Mouse (Mus musculus) gastrocnemius, postnatal 4 days (tissue): ENCODE results near the gene Hes5. TPM values are rescaled to one million over a fixed set of nuclear protein-coding genes. Genes with fewer than 3 reads are reported as not detected.

Experiments
- DNase-seq, 2 experiments: peaks; one replicate each; pipeline ENCODE4 v3.0.0; 2021 to 2022; ENCODE audit warnings: low spot score in 2 of 2, mixed read lengths in 2 of 2
- long read RNA-seq, 2 experiments: library from polyadenylated mRNA; stranded (forward); transcript quantifications; one replicate each; pipeline ENCODE4 v2.0.0; 2021
- total RNA-seq, 2 experiments: library from RNA; stranded (reverse); gene quantifications; 2 replicates each; pipeline ENCODE4 v1.2.3; 2021

Hes5 gene
- under 1 TPM; 0.49 to 0.67 TPM for total RNA-seq
- long read RNA-seq, experiment 1 = 0 reads
- long read RNA-seq, experiment 2 = 0 reads

DNA sequence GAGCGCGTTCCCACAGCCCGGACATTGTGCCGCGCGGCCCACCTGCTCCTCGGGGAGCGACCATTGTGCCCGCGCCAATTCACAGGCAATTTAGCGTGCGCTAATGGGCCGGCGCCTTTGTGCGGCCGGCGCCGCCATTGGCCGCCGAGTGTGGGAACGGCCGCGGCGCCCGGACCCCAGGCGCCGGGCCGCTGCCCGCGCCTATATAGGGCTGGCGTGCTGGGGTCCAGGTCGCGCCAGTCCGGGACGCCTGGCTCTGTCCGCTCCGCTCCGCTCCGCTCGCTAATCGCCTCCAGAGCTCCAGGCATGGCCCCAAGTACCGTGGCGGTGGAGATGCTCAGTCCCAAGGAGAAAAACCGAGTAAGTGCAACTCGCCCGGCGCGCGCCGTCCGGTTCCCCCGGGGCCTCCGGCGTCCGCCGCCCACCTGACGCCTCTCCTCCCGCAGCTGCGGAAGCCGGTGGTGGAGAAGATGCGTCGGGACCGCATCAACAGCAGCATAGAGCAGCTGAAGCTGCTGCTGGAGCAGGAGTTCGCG lies at the start of gene Hes5:
Hes5 (plus strand) TSS at position 234 of the 536 bp plus-strand sequence.
- DNase-seq = no peak

DNA sequence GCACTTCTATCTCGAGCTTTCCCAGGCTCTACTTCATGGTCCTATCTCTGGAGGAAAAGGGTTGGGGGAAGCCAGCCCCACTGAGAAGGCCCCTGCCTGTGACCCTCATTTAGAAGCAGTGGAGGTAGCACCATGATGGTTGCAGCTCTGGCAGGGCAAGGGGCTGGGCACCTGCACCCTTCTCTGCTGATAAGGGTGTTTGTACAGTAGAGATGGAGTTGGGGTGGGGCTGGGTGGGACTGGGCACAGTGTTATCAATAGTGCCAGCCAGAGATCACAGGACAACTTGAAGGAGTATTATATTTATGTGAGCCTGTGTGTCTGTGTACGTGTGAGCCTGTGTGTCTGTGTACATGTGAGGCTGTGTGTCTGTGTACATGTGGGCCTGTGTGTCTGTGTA lies 49.1 kb upstream of the Hes5 start:
- DNase-seq = no peak

DNA sequence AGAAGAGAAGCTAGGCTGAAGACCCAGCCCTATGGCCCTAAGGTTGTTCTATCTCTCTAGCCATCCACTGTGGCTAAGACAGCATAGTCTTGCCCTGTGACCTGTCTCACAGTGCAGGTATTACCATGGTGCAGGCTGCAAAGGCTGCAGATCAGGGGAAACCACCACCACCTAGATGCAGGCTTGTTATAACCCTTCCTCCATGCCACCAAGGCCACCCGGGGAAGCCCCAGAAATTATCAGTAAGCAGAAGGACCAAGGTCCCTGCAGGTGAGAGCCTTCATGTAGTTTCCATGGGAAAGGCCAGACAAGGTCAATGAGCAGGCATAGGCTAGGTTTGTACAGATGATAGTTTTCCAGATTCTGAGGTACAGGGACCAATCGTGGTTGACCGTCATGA lies 46.9 kb upstream of the Hes5 start:
- DNase-seq = no peak

DNA sequence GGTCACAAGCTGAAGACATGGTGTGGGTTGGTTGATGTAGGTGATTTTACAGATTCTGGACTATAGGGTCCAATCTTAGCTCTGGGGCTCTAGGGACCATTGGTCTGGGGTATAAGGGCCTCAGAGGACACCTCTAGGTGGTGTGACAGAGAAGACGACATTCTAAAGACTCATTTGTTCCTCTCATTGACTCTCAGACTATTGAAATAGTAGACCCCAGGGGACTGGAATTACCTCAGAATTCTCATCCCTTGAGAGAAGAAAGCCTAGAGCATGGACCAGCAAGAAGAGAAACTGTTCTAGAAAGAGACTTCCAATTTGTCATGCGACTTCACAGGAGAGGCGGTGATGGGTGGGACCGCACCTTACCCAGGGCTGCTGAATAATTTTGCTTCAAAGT lies 46.5 kb upstream of the Hes5 start:
- no peak for DNase-seq

DNA sequence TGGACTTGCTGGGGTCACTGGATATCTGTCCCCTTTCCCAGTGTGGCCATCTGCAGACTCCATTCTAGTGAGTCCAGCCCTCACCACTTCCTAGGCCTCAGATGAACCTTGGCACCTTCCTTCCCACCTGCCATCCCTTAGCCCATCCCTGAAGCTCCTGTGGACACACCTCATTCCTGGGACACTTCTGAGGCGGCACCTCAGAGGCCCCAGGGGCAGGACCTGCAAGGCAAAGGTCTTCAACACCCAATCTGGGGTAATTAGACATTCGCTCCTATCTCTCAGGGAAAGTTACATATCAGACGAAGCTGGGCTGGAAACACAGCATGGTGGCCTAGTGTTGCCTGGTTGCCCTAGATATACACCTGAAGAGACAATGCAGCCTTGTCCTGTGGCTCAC lies 46.0 kb upstream of the Hes5 start:
- no peak for DNase-seq

DNA sequence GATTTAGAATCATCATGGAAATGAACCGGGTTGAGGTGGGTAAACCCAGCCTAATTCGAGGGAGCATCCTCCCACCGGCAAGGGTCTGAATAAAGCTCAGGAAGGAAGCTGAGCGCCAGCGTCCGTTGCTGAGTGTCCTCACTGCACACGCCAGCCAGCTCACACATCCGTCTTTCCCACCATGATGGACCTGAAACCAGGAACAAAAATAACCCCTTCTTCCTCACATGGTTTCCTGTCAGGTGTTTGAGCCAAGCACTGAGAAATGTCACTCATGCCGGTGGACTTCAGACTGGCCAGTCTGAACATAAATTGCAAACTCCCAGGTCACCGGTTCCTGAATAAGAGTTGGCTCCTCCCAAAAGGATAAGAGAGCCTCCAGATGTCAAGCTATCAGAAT lies 45.4 kb upstream of the Hes5 start:
- no peak for DNase-seq

DNA sequence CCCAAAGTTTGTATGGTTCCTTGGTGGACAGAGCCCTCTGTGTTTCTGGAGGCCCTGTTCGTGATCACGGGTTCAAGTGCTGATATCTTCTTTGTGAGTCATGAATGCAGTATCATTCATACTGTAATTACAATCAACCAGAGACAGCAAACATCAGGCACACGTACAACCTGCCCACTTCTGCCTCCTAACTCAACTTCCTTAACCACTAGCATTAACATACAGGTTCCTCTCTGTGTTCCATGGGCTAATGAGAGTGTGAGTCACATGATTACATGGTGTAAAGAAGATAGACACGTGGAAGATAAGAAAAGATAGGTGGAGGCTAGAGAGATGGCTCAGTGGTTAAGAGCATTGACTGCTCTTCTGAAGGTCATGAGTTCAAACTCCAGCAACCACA lies 44.1 kb upstream of the Hes5 start:
- DNase-seq = no peak

DNA sequence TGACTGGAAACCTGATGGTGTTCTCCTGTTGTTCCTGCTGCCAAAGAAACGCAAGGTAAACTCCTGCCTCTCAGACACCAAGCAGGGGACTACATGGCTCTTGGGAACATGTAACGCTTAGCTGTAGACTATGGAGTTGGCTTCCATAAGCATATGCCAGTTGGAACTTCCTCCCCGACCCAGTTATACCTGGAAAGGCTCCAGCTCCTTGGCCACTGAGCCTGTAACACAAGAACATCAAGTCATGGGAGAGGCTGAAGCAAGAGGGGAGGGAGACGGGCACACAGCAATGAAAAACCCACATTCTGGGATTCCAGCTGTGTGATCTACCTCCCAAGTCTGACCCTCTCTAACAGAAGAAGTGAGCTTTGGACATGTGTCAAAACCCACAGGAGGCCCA lies 38.4 kb upstream of the Hes5 start:
- no peak for DNase-seq

DNA sequence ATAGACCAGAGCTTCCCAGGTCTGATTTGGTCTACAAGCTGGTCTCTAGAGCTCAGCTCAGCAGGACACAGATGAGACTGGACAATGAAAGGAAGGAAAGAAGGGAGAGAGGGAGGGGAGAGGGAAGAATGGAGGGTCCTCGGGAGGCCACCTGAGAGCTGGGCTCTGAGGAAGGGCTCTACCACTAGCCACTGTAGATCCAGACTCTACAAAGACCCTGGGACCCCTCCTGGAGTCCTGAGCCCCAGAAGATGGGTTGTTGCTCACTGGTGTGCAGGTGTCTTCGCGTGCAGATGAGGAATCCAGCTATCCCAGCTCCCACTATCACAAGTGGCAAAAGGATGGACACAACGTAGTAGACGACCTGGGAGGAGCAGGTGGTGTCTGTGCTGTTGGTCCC lies 37.8 kb upstream of the Hes5 start:
- no peak for DNase-seq

DNA sequence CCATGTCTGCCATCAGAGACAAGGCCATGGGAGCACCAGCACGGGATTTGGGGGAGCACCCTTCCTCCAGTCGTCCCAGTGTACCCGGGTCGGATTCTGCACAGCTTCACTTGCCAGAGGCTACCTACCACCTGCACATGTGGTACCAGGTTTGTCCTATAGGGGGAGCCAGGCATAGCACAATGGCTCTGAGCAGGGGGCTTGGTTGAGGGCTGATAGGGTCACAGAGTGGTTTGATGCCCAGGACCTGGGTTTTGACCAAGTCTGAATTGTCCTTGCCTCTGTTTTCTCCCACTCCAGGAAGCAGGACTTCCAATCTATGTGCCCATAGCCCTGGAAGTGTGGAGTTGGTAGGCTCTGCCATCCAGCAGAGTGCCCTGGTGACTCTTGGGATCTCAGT lies 35.3 kb upstream of the Hes5 start:
- no peak for DNase-seq

DNA sequence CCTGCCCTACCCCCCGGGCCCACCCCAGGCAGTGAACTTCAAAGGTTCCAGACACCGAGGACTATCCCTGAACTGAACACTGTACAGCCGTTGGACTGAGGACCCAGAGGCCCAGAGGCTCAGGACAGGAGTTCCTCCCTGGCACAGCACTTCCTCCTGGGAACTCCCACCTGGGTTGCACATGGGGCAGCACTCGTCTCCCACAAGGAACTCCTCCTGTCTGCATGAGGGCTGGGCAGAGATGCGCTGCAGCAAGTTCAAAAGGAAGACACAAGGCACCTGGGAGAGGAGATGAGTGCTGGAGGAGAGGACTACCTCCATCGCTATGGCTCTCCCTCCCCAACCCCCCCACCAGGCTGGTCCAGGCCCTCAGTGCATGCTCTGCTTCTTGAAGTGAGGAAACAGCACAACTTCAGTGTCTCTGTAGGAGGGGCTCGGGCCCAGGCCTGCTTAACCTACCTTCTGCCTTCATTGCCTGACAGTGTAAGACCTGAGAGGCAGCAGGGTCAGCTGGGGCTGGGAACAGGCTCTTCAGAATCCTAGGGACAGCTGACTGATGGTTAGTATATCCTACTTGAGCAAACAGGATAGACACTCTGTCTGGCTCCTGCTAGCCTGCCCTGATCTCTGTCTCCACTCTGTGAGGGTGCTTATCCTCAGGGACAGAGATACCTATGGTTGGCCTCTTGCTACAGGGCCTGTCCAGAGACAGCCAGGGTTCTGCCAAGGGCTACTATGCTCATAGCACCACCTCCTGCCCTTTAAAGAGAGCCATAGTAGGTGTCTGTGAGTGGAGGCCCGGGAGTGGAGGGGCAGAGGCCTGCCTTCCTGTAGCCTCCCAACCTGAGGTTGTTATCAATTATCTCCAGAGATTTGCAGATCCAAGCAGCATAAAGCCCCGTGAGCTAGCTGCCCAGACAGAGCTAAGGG lies 33.5 kb upstream of the Hes5 start:
- DNase-seq = no peak

DNA sequence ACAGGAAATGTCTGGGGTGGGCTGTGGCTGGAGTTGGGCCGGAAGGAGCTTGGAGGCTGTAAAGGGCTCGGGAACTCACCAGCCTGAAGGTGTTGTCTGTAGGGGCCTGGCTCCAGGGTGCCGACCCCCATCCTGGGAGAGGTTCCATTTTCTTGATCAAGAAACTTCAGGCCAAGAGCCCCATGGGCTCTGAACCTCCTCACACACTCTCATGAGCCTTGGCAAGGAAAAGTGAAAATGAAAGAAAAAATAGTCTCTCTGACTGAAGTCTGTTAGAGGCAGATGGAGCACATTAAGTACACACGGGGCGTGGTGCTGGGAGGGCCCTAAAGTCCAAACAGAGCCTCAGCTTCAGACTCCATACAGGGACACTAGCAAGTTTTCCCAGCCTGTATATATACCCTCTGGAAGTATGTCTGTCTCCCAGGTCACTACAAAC lies 32.8 kb upstream of the Hes5 start:
- DNase-seq = no peak

DNA sequence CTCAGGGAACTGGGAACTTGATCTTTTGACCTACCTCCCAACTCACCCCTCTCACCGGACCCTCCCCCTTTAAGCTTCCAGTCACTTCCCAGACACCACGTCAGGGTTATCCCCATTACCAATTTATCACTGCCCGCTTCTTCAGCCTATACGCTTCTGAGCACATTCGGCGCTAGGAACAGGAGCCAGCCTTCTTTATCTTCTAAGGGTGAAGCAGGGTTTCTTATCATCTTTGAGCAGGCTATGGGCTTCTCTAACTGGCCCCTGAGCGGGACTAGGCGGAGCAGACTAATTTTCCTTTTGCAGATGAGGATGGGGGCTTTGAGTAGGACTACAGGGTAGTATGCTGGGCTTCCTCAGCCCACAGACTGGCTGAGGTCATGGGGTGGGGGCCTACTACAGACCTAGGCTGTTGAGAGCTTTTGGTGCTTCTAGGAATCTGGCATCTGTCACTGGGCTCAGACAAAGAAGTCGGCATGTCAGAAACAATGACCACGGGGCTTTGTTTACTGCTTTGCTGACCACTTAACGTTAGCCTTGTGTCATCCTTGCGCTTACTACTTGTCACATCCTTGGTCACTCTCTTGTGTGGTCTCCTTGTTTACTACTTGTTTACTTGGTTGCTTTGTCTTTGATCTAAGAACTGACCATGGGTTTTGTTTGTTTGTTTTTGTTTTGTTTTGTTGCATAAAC lies 32.2 kb upstream of the Hes5 start, which contains the start of gene Tnfrsf14:
Tnfrsf14 (minus strand) TSS at position 169 of the 693 bp plus-strand sequence.
- no peak for DNase-seq

DNA sequence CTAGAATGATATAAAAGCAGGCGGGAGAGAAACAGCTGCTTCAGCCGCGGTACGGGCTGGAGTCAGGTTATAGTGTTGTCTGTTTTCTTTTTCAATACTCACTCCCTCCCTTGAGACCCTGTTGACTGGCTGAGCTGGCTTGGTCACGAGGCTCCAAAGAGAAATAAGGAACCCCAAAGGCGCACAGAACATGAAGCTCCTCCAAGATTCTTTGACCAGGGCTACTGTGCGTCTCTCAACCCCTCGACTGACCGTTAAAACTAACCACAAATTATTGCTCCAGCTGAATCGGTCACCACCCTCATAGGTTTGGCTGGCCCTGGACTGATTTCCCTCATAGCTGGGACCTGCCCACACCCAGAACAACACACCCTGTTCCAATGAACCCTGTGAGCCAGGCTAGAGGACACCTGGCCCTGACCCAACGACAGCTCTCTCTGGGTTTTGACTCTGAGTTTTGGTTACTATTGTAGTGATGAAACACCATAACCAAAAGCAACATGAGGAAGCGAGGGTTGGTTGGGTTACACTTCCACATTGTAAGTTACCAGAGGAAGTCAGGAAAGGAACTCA lies 31.5 kb upstream of the Hes5 start:
- DNase-seq = no peak

DNA sequence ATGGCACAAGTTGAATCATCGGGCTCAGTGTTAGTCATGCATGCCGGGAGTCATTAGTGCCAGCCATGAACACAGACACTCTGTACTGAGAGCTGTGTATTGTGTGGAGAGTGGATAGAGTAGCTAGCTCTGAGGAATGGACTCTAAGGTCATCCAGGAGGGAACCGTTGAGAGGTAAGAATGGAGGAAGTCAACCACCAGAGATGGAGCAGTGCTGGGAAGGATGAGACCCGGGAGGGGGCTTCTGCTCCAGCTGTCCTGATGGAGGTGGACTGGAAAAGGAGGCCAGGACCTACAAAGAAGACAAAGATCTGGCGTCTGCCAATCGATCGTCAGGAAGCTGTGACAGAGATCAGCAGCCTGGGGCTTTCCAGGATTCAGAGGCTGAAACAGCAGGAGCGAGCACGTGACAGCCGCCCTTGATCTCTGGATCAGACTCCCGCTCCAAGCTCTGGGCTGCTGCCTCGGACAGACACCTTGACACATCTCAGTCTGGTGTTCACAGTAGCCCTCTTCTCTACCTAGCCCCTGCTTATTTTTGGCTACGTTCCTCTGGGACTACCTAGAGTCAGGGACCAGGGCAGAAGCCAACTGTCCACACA lies 27.3 kb upstream of the Hes5 start:
- no peak for DNase-seq

DNA sequence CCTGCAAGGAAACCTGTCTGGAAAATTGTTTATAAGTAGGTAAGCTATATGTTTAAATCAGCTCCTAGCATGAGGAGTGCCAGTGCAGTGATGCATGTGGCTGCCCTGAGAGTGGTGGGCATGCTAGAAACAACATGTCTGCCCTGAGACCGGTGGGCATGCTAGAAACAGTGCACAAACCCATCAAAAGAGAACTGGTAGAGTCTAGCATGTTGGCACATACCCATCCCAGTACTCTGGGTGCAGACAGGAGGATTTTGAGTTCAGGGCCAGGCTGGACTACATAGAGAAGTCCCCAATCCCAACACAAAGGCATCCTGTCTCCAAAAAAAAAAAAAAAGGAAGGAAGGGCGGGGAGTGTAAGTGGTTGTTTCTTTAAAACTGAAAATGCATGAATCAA lies 25.9 kb upstream of the Hes5 start:
- no peak for DNase-seq

DNA sequence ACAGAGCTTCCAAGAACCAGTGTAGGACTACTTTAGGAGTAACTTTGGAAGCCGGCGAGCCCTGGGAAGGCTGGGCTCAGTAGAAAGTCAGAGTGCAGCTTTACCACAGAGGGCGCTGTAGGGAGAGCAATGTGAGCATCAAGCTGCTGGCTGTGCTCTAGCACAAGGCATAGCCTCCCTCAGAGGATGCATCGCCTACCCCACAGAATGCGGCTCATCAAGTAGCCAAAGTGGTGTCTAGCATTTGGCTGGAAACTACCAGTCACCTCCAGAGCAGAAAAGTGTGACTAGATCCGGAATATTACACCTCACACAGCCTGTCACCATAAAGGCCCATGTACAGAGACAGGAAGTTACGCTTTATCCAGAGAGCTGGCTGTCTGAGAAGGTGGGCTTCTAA lies 24.9 kb upstream of the Hes5 start:
- DNase-seq = no peak

DNA sequence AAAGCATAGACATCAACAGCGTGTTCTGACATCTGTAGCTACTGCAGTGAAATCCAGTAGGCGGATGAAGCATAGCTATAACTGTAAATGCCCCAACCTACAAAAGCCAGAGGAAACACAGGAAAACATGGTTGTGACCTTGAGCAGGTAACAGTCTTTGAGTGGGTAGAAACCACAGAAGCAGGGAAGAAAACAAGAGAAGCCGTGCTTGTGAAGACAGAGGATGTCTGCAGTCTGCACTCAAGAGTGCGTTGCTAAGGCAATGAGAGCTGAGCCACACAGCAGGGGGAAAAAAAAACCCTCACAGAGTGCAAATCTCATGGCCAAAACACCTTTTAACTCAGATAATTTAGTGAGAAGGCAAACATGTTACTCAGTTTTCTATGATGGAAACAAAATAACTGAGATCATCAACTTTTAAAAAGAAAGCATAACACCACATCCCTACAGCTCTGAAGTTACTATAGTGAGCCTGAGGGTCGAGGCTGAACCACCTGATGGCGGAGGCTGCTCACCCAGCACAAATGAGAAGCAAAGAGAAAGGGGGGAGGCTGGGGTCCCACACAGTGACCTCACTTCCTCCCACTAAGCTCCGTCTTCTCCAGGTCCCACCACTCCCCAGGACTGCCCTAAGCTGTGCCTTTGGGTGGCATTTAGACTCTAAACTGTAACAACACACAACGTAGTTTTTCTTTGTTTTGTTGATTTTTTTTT lies 24.0 kb upstream of the Hes5 start:
- no peak for DNase-seq

DNA sequence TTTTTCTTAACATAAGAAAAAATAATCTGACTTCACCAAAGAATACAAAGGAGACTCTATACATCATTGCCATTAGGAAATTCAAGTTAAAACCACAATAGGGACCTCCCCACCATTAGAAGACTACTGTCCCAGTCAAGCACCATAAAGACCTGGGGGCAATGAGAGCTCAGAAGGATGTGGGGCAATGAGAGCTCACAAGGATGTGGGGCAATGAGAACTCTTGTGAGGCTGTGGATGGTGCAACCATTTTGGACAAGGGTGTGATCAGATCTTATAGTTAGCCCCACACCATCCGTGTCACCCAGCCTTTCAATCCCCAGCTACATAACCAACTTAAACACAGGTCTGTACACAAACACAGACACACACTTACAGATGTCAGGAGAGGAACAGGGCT lies 23.0 kb upstream of the Hes5 start:
- no peak for DNase-seq

DNA sequence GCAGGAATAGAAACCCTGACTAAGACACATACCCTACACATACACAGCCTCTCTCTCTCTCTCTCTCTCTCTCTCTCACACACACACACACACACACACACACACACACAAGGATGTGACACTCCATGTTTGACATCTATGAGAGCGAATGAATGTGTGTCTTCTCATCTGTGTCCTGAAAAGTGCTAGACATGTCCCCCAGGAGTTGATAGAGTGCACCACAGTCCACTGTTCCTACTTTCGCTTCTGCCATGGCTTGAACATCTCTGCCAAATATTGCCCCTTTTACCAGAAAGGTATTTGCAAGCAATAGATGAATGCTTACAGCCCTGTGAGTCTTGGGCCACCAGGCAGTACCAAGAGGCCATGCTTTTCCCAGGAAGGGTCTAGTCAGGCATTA lies 20.6 kb upstream of the Hes5 start:
- no peak for DNase-seq

DNA sequence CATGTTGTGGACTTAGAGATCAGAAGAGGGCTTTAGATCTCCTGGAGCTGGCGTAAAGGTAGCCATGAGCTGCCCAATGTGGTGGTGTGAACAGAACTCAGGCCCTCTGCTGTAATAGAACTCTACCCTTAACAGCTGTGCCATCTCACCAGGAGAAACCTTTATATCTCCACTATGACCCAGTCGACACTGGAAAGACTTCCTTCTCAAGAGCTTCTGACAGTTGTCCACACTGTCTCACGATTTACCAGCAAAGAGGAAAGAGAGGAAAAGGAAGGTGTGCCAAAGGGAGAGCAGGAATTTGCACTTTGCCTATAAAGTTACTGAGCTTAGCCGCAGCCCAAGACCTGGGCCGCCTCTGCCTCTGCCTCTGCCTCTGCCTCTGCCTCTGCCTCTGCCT lies 18.9 kb upstream of the Hes5 start:
- DNase-seq = no peak
